Mouse (Mus musculus) ES-Bruce4 (cell line): ENCODE measurements around the gene Mapk8ip1.

ENCODE experiments used
- CTCF ChIP-seq: IDR thresholded peaks from one replicate; pipeline ENCODE4 v1.8.1; 2011; ENCODE audit warnings: low read depth, low read length
- EP300 ChIP-seq: IDR thresholded peaks from 2 replicates; pipeline ENCODE4 v1.6.1; 2011; ENCODE audit warnings: low read depth, low read length; ENCODE audit not compliant: insufficient read depth
- POLR2A ChIP-seq: IDR thresholded peaks from one replicate; pipeline ENCODE4 v1.8.1; 2011; ENCODE audit warnings: low read length; ENCODE audit not compliant: insufficient read depth

DNA sequence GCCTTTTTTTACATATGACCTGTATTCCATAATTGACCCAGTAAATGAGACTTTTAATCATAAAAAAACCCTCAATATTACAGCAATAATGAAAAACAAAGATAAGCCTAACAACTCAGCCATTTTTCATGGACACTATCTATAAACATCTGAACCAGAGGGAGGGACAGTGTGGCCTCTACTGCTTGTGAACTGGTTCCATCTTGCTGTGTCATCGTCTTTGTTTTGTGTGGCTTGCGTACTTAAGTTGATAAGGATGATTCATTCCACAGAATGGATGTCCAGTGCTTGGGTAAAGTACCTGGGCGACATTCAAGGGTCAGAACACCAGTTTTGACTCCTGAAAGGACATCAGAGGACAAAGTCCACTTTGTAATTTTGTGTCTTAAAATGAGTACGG, 36.3 kb upstream of the Mapk8ip1 start:
- no peak for TF ChIP-seq CTCF
- TF ChIP-seq POLR2A = no peak
- TF ChIP-seq EP300 = no peak
